Mouse (Mus musculus): ENCODE measurements around the gene Map3k11.
"Not testable (repeated sequence)": the region's sequence is repeated elsewhere in the genome, so short reads cannot be mapped to it uniquely, and the experiment has no call there.

Map3k11 gene

DNA sequence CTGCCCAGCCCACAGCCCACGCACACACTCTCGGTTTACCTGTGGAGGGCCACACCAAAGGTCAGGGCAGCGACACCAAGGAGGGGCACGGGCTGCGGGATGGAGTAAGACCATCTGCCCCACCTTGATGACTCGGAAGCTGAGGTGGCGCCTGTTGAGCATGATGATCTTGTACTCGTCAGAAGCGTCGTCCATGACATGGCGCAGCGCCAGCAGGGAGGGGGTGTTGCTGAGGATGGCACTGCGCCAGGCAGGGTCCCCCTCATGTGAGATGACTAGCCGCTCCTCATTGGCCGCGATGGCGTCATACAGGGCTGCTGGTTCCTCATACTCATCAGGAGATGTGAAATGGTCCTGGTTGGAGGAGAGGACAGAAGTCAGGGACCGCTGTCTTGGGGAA lies 22.2 kb upstream of the Map3k11 start:
- no peak for DNase-seq (ENCODE audit: low spot score in 2 of 2)

DNA sequence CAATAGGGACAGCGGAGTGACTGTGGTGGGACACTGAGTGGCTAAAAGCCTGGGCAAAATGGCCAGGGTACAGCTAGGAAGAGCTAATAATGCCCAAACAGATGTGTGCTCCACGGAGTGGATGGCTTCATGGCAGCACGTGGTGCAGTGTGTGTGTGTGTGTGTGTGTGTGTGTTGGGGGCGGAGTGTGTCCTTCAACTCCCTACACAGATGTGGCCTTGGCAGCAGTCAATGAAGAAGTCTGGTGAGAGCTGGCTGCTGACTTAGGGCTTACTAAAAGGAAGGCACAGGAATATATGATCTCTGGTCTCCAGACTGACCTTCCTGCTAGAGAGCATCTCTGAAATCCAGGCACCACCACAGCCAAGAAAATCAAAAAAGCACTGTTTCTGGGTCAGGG lies 20.2 kb upstream of the Map3k11 start:
- no peak for DNase-seq (ENCODE audit: low spot score in 2 of 2)

DNA sequence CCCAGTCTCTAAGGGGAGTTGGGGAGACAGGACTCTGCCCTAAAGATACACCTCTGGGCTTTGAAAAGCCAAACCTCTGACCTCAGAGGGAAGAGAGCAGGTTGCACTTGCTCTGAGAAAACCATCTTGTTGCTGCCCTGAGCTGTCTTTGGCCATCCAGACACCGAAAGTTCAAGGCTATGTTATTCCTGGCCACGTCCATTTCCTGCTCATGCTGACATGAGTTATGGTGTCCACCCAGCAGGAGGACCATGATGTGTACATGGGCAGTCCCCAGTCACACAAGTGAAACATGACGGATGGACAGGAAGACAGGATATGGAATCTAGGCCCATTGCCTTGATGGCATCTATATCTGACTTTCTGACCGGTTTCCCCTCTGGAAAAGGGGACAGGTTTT lies 8.1 kb upstream of the Map3k11 start:
- DNase-seq (ENCODE audit: low spot score in 2 of 2), result no peak

DNA sequence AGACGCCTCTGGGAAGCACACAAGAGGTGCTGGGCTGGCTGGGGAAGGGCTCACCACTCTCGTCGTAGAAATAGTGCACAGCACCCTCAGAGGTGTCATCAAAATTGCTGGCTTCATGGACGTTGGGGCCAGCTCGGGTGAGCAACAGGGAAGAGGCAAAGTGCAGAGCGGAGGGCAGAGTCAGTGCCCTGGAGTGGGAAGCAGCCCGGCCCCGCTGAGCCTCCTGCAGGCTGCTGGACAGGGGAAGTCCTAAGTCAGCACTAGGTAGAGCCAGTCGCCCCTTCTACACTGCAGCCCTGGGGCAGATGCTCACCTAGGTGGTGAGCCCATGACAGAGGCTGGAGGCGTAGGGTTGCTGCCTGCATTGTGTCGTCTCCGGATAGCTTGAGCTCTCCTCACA lies 4.3 kb upstream of the Map3k11 start:
- no peak for DNase-seq (ENCODE audit: low spot score in 2 of 2)

DNA sequence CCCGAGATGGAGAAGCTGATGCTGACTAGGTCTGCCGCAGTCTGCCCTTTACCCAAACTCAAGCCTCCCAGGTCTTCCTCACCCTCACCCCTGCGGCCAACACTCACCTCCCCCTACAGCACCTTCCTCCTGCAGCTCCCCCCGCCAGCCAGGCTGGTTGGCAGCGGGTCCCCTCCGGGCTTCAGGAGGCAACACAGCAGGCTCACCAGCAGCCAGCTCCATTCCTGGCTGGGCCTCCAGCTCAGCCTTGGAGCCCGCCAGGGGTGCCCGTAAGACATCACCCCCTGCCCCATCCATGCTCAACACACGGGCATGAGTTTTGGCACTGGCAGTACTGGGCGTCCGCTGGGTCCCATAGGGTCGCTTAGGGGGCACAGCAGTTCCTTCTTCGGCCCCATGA lies 3.6 kb upstream of the Map3k11 start:
- no peak for DNase-seq (ENCODE audit: low spot score in 2 of 2)

DNA sequence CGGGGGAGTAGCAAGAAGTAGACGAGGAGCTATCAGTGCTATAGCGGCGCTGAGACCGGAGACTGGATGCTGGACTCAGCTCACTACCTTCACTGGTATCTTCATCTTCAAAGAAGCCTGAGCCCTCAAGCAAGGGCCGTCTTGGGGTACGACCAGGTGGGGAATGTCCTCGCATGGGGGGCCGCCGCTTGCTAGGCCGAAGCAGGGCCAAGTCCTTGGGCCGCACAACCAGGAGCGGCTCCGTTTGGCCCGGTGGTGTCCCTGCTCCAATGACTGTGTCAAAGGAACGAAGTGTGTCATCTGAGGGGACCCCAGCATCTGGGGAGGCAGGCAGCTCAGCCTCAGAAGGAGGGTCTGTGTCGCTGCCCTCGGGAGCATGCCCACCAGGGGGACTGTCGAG lies 3.1 kb upstream of the Map3k11 start:
- DNase-seq (ENCODE audit: low spot score in 2 of 2), result no peak

DNA sequence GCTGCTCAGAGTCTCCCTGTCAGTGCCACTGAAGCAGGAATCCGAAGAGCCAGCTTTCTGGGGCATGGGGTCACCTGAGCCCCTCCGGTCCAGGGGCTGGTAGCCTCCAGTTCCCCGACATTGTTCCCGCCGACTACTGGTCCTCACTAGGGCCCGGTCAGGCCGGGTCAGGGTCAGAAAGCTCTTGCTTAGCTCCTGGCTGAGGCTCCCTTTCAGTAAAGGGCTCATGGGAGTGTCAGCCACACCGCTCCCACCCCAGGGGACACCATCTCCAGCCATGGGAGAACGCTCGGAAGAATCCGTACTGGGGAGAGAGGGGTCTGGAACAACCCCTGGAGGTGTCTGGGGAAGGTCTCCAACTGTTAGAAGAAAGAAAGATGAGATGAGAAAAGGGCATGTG lies 2.7 kb upstream of the Map3k11 start:
- no peak for DNase-seq (ENCODE audit: low spot score in 2 of 2)

DNA sequence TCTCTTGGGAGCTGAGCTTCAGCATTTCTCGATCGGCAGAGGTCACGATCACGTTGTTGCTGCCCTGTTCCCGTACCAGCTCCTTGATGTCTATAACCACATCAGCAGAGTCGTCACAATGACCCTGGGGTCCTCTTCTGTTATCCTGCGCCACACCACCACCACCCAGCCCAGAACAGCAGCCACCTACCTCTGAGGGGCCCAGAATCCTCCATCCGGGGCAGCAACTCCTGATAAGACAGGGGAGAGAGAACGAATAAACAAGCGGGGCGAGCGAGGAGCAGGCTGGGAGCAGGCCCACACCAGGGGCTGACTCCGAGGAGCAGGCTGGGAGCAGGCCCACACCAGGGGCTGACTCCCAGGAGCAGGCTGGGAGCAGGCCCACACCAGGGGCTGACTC lies 2.1 kb upstream of the Map3k11 start:
- DNase-seq (ENCODE audit: low spot score in 2 of 2), result no peak

DNA sequence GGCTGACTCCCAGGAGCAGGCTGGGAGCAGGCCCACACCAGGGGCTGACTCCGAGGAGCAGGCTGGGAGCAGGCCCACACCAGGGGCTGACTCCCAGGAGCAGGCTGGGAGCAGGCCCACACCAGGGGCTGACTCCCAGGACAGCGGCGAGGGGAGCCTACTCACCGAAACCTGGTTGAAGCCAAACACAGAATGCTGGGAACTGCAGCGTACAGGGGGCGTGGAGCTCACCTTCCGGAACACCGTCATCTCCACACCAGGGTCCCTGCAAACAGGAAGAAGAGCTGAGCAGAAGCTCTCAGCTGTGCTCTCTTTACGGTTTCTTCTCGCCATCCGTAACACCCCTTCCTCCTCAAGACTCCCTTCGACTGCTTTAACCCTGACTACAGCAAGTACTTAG lies 1.6 kb upstream of the Map3k11 start:
- not testable (repeated sequence) for DNase-seq (ENCODE audit: low spot score in 2 of 2)

DNA sequence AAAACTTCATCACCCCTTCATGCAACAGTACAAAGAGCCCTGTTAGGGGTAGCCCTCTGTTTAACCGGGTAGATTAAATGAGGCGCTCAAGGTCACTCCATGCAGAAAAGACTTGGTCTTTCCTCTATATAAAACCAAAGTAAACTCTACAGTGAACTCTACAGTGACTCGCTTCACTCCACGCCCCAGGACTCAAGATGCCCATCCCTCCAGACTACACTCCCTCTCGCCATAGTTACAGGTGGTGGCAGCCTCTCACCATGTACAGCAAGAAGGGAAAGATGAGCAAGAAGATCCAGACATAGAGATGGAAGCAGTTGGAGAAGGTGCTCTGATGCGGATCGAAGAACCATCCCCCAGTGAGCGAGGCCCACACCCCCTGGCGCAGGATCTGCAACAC lies 804 bp upstream of the Map3k11 start:
- no peak for DNase-seq (ENCODE audit: low spot score in 2 of 2)

DNA sequence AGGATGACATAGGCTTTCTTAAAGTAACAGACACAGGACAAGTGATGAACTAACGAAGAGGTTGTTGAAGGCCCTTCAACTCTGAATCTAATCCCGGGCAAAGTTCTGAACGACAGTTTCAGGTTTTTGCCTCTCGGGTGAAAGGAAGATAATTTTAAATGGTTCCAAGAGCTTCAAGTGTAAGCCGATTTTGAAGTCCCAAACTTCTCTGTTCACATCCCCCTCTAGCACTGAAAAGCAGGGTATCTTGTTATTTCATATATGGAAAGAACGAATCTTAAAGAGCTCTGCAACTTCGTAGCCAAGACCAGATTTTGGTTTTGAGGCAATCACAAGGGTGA lies 516 bp downstream of the Map3k11 start:
- no peak for DNase-seq (ENCODE audit: low spot score in 2 of 2)

DNA sequence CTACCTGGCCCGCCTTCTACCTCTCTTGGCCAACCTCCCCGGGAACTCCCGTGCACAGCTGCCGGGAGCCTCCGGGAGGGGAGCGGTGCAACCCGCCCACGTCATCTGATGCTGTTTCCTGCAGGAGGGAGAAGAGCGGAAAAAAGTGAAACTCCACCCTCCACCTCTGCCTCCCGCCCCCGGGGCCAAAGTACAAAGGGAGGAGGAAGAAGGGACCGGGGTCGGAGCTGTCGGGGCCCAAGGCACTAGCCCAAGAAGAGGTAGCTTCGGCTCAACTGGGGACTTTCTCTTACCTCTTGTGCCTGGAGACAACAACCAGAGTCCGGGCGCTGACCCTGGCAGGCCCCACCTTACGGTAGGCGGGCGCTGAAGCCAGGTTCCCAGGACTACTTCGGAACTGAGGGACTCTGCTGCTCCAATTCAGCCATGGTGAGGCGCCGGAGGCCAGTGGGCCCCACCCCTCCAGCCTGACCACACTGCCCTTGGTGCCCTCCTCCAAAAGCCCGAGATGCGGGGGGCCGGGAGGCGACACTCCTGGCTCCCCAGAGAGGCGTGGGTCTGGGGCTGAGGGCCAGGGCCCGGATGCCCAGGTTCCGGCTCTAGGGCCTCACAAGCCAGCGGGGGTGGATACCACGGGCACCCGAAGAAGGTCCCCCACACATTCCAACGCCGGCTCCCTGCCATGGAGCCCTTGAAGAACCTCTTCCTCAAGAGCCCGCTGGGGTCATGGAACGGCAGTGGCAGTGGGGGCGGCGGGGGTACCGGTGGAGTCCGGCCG lies 1.2 kb downstream of the Map3k11 start:
- DNase-seq (ENCODE audit: low spot score in 2 of 2), result peak; percentile 93

DNA sequence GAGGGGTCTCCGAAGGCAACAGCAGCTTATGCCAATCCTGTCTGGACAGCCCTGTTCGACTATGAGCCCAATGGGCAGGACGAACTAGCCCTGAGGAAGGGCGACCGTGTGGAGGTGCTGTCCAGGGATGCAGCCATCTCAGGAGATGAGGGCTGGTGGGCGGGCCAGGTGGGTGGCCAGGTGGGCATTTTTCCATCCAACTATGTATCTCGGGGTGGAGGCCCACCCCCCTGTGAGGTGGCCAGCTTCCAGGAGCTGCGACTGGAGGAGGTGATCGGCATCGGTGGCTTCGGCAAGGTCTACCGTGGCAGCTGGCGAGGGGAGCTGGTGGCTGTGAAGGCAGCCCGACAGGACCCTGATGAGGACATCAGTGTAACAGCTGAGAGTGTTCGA lies 1.8 kb downstream of the Map3k11 start:
- DNase-seq (ENCODE audit: low spot score in 2 of 2), result no peak

DNA sequence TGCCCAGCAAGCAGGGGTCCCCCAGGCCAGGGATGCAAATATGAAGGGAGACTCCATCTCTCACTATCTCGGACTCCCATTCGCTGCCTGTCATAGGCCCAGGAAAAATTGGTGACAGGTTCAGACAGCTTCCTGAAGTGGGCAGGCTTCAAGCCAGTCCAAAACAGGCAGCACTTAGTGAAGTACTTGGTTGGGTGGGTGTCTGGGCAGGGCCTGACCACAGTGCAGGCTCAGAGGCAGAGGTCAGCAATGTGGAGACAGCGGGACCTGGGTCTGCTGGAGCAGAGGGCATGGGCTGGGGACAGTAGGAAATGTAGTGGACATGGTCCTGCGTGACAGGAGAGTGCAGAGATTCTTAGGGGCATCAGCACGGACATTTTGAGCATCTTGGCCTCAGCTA lies 3.1 kb downstream of the Map3k11 start:
- no peak for DNase-seq (ENCODE audit: low spot score in 2 of 2)

DNA sequence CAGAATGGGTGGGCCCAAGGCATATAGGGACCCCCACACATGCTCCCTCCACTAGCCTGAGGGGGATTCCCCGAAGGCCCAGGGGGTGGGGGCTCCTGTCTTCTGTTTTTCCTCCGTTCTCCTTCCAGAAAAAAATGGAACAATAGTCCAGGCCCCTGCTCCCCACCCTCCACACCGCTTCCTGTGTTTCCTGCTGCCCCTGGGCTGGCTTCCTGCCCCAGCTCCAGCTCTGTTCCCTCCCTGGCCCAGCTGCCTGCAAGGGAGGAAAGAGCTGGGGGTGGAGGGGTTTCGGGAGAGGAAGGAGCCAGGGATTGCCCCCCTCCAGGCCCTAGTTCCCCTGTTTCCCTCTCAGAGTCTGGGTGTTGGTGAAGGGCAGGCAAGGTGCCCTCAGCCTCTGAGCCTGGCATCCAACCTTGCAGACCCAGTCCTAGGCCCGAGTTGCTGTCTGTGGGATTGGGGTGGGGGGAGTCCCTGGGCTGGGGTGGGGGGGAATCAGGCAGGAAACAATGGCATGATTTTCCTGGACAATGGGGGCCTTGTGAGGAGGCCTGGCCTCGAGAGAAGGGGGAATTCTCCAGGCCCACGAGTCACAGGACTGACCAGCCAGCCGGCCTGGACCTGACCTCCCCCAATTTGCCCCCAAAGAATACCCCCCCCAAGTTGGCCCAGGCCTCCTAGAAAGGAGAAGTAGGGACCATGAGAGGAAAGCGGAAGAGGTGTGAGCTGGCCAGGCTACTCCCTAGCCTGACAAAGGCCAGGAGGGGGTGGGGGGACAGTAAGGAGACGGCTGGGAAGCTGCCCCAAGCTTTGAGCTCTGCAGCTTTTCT lies 3.8 kb downstream of the Map3k11 start:
- no peak for DNase-seq (ENCODE audit: low spot score in 2 of 2)

DNA sequence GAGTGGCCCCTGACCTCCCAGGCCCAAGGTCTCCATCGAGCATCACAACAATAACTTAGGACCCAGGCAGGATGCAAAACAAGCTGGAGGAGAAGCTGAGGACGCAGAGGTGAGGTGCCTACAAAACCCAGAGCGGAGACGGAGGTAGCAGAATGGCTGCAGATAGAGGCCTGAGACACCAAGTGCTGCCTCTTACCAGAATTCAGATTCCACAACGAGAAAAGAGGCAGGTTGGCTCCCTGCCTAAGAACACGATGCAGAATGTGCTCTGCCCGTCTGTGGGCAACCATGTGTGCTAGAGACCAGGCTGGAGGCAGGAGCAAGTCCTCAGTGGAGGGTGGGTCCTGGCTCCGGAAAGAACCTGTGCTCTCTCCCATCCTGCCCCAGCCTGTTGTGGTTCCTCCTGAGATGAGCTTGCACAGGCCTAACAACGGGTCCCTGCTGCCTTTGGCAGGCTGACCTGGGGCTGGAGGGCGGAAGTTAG lies 4.4 kb downstream of the Map3k11 start:
- DNase-seq (ENCODE audit: low spot score in 2 of 2), result no peak

DNA sequence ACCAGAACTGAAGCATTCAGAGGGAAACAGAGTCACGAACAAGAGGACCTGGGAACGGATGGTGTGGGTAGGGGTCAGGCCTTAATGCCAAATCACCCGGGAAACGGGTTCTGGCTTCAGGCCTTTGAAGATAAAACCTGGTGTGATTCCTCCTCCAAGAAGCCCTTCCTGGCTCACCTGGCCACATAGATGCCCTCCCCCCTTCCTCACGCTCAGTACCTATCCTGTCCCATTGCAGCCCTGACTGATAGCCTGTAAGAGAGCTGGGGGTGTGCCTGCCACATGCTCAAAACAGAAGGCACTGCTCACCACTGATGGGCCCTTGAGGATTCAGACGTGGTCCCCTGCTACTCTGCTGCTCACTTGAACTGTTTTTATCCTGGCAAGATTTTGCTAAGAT lies 5.3 kb downstream of the Map3k11 start:
- no peak for DNase-seq (ENCODE audit: low spot score in 2 of 2)

DNA sequence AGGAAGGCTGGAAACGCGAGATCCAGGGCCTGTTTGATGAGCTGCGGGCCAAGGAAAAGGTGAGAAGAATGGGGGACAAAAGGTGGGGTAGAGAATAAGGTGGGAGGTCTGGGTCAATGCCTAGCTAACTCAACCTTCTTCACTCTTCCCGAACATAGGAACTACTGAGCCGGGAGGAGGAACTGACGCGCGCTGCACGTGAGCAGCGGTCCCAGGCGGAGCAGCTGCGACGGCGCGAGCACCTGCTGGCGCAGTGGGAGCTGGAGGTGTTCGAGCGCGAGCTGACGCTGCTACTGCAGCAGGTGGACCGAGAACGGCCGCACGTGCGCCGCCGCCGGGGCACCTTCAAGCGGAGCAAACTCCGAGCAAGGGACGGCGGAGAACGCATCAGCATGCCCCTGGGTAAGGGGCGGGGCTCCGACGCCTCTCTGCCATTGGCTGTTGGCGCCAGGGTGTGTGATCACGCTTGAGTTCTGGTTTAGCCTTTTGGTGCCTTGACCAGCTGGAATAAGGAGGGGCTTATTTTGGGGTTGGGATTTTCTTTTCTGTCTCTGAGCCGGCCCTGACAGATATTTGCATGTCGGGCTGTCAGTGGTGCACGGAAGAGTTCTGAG lies 7.4 kb downstream of the Map3k11 start:
- DNase-seq (ENCODE audit: low spot score in 2 of 2), result no peak

DNA sequence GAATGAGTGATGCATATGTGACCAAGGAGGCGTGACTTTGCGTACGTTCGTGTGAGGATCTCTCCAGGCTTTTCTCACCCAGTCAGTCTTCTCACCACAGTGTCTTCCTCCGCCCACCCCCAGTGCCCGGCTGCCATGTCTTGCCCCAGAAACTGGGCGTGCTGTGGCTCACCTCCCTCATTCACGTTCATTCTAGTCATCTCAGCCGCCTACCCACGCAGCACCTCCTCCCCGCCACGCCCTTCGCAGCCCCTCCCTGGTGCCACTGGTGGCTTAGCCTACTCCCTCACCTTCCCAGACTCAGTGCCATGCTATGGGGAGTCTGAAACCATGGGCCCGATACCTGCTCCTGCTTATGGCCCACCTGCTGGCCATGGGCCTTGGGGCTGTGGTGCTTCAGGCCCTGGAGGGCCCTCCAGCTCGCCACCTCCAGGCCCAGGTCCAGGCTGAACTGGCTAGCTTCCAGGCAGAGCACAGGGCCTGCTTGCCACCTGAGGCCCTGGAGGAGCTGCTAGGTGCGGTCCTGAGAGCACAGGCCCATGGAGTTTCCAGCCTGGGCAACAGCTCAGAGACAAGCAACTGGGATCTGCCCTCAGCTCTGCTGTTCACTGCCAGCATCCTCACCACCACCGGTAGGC lies 15.7 kb downstream of the Map3k11 start, which contains the start of gene Kcnk7:
Gene Kcnk7, plus strand, starts transcription at position 205 of the 638 bp plus-strand sequence.
- DNase-seq (ENCODE audit: low spot score in 2 of 2), result peak; percentile 37 to 44

DNA sequence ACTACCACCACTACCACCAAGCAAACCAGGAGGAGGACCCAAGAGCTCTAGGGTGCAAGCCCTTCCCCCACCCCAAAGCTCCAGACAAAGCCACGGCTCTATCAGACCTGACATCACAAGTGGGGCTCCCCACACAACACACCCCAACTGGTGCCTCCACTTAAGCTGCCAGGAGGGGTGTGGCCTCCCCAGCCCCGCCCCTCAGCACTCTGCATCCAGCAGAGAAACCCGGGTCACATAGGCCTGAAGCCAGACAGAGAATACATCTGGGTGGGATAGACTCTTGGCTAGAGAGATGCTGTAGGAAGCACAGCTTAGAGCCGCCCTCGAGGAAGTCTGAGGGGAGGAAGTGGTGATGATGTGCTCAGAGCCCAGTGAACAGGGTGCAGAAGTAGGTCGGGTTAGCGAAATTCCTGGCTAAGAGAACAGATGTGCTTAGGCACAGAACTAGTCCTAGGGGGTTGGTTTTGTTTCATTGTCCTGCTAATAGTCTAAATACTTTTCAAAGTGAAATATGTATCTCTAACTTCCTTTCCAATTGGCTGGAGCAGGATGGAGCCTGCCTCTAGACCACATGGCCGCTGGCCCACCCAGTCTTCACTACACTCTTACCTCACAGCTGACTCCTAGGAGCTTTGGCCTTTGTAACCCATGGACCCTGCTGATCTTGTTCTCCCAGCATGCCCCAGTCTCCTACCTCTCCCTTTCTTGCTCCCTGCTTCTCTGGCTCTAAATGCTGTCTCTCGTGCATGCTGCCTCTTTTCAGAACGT lies 16.4 kb downstream of the Map3k11 start:
- peak in 1 of 2 experiments; percentile 50 for DNase-seq (ENCODE audit: low spot score in 2 of 2)

DNA sequence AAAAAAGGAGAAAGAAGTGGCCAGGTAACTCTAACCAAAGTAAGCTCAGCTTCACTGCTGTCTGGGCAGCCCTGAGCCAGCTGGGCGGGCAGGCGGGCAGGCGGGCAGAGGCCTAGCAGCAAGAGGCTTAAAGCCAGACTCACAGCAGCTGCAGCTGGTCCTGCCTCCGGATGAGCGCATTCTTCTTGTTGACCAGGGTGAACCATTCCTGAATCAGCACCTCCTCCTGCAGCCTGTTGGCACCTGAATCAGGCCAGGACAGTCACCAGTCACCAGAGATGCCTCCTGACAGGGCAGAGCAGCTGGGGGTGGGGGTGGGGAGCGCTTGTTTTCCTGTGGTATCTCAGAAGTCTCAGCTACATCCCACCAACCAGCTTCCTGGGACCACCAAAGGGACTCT lies 21.5 kb downstream of the Map3k11 start:
- no peak for DNase-seq (ENCODE audit: low spot score in 2 of 2)
